Mouse (Mus musculus): ENCODE results near the gene Col4a3bp. TPM values are rescaled to one million over a fixed set of nuclear protein-coding genes. Genes with fewer than 3 reads are reported as not detected.
"Not testable (repeated sequence)": the region's sequence is repeated elsewhere in the genome, so short reads cannot be mapped to it uniquely, and the experiment has no call there.

Col4a3bp gene
- total and polyA plus RNA-seq, 3 experiments = 7.0 to 14.8 (median 11.9) TPM

GRCm38 (mm10) chr13:96660095-96660860, 117.9 kb downstream of the Col4a3bp start:
- H3K4me2 ChIP-seq (ENCODE audit: insufficient read depth, low read depth, poor library complexity, severe bottlenecking) = no peak overlapping the region
- no peak overlapping the region for H3K4me3 ChIP-seq (replicated peaks in 1 of 3; ENCODE audit: low read depth in 2 of 3, low read length in 2 of 3, poor library complexity in 1 of 3)
- no peaks in the 10 kb centered on the region for H3K9me3 ChIP-seq (replicated peaks; ENCODE audit: low read length)
- in situ Hi-C loops (cut with MboI; ENCODE audit: low pct_ligation_motif_present, low pct_unique_long_range_greater_than_20kb, low sequenced_read_pairs) = no loop called here
- dilution Hi-C loops (cut with MboI; ENCODE audit: extremely low pct_ligation_motif_present, extremely low pct_unique_long_range_greater_than_20kb, low sequenced_read_pairs) = no loop called here
- no peak overlapping the region for H3K9ac ChIP-seq (ENCODE audit: insufficient read depth, low read depth)
- H3K27ac ChIP-seq (ENCODE audit: insufficient read depth, low read depth) = no peak overlapping the region
- peaks cover 7 to 25% of the 10 kb centered on the region in 2 experiments; a peak in 3 of 4 replicates for H3K4me1 ChIP-seq (ENCODE audit: control insufficient read depth in 1 of 2, insufficient read depth in 2 of 2)
- peaks cover 11% of the 10 kb centered on the region for H3K79me2 ChIP-seq (replicated peaks; ENCODE audit: control insufficient read depth, extremely low read depth, insufficient read depth, poor library complexity, severe bottlenecking)
- no peak for TF ChIP-seq SMC3 (IDR thresholded peaks at IDR 0.05; ENCODE audit: low read depth, low read length)
- TF ChIP-seq JUN (IDR thresholded peaks at IDR 0.05; ENCODE audit: insufficient read depth, low read depth, low read length) = no peak
- no peak for TF ChIP-seq MAZ (IDR thresholded peaks at IDR 0.05; ENCODE audit: low read depth, low read length)
- no peak for TF ChIP-seq IRF4 (IDR thresholded peaks at IDR 0.05; ENCODE audit: low read depth, low read length)
- no peak for TF ChIP-seq ZNF384 (IDR thresholded peaks at IDR 0.05; ENCODE audit: low read depth, low read length)
- no peak for TF ChIP-seq MEF2A (IDR thresholded peaks at IDR 0.05; ENCODE audit: borderline replicate concordance, low read depth, low read length)
- TF ChIP-seq RCOR1 (conservative IDR thresholded peaks at IDR 0.05; ENCODE audit: low read depth, low read length) = no peak
- TF ChIP-seq NRF1 (IDR thresholded peaks at IDR 0.05; ENCODE audit: low read depth, low read length) = no peak
- no peak for TF ChIP-seq UBTF (IDR thresholded peaks at IDR 0.05; ENCODE audit: low read depth, low read length)
- no peak for TF ChIP-seq E2F4 (IDR thresholded peaks at IDR 0.05; ENCODE audit: insufficient replicate concordance, low read depth, low read length)
- TF ChIP-seq KAT2A (IDR thresholded peaks at IDR 0.05; ENCODE audit: insufficient replicate concordance, low read length) = no peak
- TF ChIP-seq CTCF (conservative IDR thresholded peaks at IDR 0.05 in 1 of 2, IDR thresholded peaks at IDR 0.05 in 1 of 2; ENCODE audit: low read depth in 2 of 2, low read length in 2 of 2) = no peak
- TF ChIP-seq MYC (IDR thresholded peaks at IDR 0.05; ENCODE audit: low read depth, low read length) = no peak
- TF ChIP-seq ETS1 (conservative IDR thresholded peaks at IDR 0.05; ENCODE audit: low read depth, low read length) = no peak
- no peak for TF ChIP-seq NELFE (IDR thresholded peaks at IDR 0.05; ENCODE audit: low read depth, low read length)
- TF ChIP-seq SIN3A (IDR thresholded peaks at IDR 0.05; ENCODE audit: low read length) = no peak
- TF ChIP-seq ZKSCAN1 (IDR thresholded peaks at IDR 0.05; ENCODE audit: borderline replicate concordance, low read depth, low read length) = no peak
- no peak for DNase-seq (ENCODE audit: extremely low read depth)
- peaks cover 77 to 92% of the 10 kb centered on the region in 2 experiments for H3K36me3 ChIP-seq (replicated peaks in 1 of 2; ENCODE audit: control insufficient read depth in 1 of 2, insufficient read depth in 1 of 2, low read length in 1 of 2)
- no peaks in the 10 kb centered on the region for H3K27me3 ChIP-seq (replicated peaks)

GRCm38 (mm10) chr13:96663120-96663519, 120.7 kb downstream of the Col4a3bp start:
- H3K27me3 ChIP-seq (replicated peaks); H3K27ac ChIP-seq (ENCODE audit: insufficient read depth, low read depth); H3K9ac ChIP-seq (ENCODE audit: insufficient read depth, low read depth); H3K4me3 ChIP-seq (replicated peaks in 1 of 3; ENCODE audit: low read depth in 2 of 3, low read length in 2 of 3, poor library complexity in 1 of 3); dilution Hi-C loops (cut with MboI; ENCODE audit: extremely low pct_ligation_motif_present, extremely low pct_unique_long_range_greater_than_20kb, low sequenced_read_pairs); DNase-seq (ENCODE audit: extremely low read depth); H3K9me3 ChIP-seq (replicated peaks; ENCODE audit: low read length); H3K4me2 ChIP-seq (ENCODE audit: insufficient read depth, low read depth, poor library complexity, severe bottlenecking); in situ Hi-C loops (cut with MboI; ENCODE audit: low pct_ligation_motif_present, low pct_unique_long_range_greater_than_20kb, low sequenced_read_pairs): not testable (repeated sequence)
- Histone ChIP-seq H3K79me2 (replicated peaks; ENCODE audit: control insufficient read depth, extremely low read depth, insufficient read depth, poor library complexity, severe bottlenecking) (peaks cover 36% of the 10 kb centered on the region), H3K4me1 (ENCODE audit: control insufficient read depth in 1 of 2, insufficient read depth in 2 of 2) (peaks cover 20 to 51% of the 10 kb centered on the region in 2 experiments), H3K36me3 (replicated peaks in 1 of 2; ENCODE audit: control insufficient read depth in 1 of 2, insufficient read depth in 1 of 2, low read length in 1 of 2) (peaks cover 64 to 84% of the 10 kb centered on the region in 2 experiments)

Measured in CH12.LX (cell line).